Mouse (Mus musculus): ENCODE results near the gene Rgs9bp.

The Rgs9bp gene

DNA sequence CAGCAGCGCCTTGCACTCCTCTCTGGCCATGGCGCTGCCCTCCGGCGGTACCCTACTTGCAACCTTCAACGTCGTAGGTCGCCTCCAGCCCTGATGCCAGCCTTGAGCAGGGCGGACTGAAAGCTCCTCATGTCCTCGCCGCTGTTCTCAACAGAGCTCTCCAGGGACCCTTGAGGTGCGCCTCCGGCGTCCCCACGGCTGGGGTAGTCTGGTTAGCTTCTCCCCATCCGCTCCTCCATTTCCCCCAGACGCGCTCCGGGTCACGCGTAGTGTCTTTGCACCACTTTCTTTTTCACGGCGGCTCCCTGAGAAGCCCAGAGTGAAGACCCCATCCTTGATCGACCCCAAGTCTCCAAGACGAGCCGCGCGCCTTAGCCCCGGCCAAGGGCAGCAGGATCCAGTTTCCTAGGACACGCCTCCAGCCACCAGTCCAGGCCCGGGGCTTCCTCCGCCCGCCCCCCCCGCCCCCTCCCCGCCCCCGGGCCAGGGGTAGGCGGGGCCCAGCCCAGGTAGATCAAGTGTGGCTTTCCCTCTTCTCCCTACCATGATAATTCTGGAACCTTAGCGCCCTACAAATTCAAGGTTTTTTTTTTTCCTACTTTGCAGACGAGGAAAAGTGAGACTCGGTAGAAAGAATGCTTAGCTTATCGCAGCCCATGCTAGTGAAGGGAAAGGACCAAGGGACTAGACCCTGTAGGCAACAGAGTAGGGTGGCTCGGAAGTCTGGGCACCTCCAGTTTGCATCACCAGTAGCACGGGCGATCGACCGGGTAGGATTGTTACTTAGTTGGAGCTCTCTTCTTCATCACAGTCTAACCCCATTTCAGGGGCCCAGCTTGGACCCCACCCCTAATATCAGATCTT, at the start of gene Rgs9bp:
Gene Rgs9bp (minus strand): TSS at position 392 of the 864 bp plus-strand sequence.
- no peak for DNase-seq (ENCODE audit: low read depth, low spot score)

DNA sequence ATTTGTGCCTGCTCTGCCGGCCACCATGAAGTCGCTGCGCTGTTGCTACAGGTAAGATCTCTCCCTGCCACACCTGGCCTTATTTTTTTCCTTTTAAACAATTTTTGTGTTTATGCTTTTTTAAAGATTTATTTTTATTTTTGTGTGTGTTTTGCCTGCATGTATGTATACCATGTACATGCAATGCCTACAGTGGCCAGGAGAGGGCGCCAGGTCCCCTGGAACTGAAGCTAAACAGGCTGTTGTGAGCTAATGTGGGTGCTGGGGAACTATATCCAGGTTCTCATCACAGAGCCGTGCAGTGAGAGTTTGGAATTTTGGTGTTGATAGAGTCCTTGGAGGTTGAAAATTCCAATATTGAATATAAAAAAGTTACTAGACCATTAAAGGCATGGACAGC, 43.1 kb upstream of the Rgs9bp start:
- DNase-seq (ENCODE audit: low read depth, low spot score) = peak; percentile 58

DNA sequence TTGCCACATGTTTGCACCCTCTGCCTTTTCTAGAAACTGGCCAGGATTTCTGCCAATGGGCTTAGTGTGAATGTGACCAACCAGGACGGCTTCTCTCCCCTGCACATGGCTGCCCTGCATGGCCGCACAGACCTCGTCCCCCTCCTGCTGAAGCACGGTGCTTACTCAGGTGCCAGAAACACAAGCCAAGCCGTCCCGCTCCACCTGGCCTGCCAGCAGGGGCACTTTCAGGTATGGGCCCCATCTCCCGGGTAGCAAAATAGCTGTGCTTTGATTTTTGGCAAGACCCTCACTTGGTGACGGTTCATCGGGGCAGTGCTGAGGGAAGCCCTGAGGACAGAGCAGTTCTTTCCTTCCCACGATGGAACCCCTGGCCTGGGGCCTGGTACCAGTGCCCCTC, 42.0 kb upstream of the Rgs9bp start:
- DNase-seq (ENCODE audit: low read depth, low spot score) = no peak

DNA sequence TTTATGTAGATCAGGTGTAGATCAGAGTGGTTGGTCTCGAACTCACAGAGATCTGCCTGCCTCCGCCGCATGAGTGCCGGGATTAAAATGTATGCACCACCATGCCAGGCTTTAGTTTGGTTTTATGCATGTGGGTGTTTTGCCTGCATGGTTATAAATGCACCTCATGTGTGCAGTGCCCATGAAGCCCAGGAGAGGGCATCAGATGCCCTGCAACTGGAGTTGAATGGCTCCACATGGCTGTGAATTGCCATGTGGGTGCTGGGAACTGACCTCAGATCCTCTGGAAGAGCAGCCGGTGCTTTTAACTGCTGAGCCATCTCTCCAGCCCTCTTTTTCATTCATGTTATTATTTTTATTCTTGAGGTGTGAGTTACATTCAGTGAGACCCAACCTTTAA, 40.7 kb upstream of the Rgs9bp start:
- DNase-seq (ENCODE audit: low read depth, low spot score) = peak; percentile 9

DNA sequence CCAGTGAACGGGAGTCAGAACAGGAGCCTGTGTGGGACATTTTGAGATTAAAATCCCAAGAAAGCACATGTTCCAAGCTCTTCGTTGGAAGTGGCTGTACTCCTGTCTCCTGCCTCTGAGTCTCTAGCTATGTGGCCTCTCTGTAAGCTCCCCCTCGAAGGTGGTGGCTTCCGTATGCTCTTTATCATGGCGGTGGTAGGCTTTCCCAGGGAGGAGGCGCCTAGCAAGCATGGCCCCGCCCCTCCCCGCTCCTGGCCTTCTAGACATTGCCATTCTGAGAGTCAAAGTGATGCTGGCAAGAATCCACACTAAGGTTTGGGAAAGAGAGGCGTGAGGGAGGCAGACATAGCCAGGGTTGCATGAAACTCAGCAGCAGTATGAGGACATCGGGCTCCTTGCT, 37.2 kb upstream of the Rgs9bp start:
- no peak for DNase-seq (ENCODE audit: low read depth, low spot score)

DNA sequence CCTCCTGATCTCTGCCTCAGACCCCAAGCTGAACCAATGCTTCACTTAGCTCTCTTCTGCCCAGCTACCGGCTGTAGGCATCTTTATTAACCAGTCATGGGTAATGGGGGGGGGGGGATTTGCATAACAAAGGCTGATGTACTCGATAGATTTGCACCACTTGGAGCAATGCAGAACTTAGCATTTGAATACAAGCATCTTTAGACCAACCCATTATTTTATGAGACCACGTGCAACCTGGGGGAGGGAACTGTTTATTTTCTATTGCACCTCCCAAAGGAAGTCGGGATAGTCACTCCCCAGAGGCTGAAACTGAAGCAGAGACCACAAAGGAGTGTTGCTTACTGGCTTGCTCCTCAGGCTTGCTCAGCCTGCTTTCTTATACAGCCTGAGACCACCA, 32.1 kb upstream of the Rgs9bp start:
- no peak for DNase-seq (ENCODE audit: low read depth, low spot score)

DNA sequence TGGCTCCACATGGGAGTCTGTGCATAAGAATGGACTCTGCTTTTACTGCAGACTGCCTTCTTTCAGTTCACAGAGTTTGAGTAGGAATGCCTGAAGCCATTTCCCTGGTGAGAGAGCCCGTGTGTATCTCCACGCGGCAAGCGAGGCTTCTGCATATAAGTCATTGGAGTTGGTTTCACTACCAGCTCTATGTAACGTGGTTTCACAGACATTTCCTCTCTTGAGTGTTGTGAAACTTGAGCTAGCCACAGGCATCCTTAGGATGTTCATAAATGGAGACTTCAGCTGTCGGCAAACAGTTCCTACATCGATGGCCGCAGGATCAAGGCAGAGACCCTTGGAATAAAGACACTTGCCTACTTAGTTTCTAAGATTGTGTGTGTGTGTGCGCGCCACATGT, 23.9 kb upstream of the Rgs9bp start:
- DNase-seq (ENCODE audit: low read depth, low spot score) = no peak

DNA sequence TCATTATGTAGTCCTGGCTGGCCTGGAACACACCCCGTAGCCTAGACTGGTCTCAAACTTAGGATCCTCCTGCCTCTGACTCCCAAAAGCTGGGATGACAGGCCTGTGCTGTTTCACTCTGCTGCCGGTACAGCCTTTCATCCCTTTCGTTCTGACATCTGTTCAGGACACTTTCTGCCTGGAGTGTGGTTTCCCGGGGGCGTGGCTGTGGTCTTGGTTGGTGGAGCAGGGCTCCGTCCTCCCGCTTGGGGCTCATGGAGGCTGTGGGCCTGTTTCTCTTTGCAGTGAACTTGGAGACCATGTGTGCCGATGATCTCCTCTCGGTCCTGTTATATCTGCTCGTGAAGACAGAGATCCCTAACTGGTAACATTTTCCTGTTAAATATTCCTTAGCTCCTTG, 21.4 kb upstream of the Rgs9bp start:
- no peak for DNase-seq (ENCODE audit: low read depth, low spot score)

DNA sequence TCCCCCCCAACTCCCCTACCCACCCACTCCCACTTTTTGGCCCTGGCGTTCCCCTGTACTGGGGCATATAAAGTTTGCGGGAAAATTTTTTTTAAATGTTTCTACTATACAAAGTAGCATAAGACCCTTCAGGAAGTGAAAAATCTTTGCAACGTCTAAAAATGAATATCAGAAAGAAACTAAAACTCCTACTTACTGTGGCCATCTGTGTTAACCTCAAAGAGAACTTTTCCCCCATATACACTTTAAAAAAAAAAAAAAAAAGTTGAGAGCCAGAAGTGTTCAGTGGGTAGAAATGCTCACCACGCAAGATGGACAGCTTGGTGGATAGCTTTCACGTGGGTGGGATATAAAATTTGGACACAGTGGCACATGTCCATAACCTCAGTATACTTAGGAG, 17.4 kb upstream of the Rgs9bp start:
- DNase-seq (ENCODE audit: low read depth, low spot score) = no peak

DNA sequence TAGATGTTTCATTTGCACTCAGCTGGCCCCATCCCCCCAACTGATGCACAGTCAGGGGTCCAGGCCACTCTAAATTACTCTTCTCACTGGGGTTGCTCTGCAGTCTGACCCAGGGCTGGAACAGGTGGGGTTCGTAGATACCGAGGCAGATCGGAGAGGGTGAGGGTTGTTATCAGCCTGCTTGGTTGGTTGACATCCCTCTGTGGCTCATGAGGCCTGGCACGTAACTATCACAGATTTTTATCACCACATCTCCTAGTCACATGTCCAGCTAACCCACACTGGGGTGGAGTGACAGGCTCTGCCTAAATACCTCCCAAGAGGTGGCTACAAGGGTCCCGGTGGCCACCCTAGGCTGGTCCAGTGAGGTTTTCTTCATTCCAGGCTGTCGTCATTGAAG, 15.7 kb upstream of the Rgs9bp start:
- DNase-seq (ENCODE audit: low read depth, low spot score) = no peak

DNA sequence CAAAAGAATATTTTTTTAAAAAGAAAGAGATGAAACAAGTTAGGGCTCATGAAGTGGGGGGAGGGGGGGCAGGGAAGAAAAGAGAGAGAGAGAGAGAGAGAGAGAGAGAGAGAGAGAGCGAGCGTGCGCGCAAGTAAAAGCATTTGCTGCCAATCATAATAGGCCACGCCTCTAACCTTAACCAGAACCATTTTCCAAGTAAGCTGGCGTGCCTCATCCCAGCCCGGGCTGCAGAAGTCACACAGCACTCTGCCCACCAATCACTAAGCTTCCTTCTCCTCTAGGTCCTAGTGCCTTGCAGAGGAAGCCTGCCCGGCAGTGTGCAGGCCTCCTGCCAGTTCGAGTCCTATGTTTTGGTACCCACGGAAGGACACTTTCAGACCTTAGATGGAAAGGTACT, 14.6 kb upstream of the Rgs9bp start:
- DNase-seq (ENCODE audit: low read depth, low spot score) = no peak

DNA sequence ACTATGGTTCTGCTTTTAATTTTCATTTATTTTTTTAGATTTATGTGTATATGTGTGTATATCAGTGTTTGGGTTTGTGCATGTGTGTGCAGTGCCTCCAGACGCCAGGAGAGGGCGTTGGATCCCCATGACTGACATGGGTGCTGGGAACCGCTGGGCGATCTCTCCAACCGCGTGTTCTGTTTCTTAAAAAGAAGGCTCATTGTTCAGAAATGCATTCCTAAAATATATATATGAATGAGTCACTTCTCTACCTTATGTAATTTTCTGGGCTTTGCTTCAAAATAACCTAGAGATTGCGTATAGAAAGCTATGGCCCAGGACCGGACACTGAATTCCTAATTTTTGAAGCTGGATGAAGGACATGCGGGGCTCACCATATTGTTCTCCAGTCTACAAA, 14.1 kb upstream of the Rgs9bp start:
- peak; percentile 24 for DNase-seq (ENCODE audit: low read depth, low spot score)

DNA sequence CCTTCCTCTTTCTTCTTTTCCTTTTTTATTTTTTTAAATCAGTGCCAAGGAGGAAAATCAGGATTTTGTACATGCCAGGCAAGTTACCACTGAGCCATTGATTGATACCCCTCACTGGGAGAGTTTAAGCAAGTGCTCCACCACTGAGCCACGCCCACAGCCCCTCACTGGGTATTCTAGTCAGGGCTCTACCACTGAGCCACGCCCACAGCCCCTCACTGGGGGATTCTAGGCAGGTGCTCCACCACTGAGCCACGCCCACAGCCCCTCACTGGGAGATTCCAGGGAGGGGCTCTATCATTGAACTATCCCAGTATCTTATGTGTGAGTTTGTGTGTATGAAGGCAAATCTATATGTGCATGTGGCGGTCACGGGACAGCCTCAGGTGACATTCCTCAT, 8.9 kb upstream of the Rgs9bp start:
- DNase-seq (ENCODE audit: low read depth, low spot score) = no peak

DNA sequence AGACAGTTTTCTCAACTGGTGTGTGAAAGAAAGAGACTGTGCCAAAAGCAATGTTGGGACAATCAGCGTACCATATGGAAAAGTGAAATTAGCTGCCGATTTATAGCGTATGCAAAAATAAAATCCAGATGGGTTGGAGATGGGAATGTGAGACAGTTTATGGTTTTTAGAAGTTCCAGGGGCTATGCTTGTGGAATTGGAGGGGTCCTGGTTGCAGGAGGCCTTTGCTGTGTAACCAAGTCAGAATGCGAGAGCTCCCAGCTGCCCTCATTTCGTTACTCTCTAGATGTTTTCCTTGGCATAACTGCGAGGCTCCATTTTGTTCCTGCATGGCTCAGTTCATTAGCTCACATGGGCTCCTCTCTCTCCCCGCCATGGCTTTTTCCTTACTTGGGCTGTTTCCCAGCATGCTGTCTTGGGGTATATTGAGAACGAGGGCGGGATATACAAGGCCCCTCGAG, 5.4 kb upstream of the Rgs9bp start:
- DNase-seq (ENCODE audit: low read depth, low spot score) = no peak

DNA sequence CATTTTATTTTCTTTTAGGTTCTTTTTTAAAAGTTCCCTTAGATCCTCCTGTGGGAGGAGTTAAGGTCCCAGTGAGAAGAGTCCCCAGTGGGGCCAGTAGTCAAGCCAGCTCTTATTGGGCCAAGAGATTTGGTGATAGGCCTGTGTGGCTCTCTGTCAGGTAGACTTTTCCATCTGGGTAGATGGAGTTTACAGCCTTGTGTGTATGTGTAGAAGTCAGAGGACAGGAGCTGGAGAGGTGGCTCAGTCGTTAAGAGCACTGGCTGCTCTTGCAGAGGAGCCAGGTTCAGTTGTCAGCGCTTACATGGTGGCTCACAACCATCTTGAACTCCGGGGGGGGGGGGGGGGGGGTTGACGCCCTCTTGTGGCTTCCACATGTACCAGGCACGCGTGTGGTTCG, 4.1 kb upstream of the Rgs9bp start:
- no peak for DNase-seq (ENCODE audit: low read depth, low spot score)

DNA sequence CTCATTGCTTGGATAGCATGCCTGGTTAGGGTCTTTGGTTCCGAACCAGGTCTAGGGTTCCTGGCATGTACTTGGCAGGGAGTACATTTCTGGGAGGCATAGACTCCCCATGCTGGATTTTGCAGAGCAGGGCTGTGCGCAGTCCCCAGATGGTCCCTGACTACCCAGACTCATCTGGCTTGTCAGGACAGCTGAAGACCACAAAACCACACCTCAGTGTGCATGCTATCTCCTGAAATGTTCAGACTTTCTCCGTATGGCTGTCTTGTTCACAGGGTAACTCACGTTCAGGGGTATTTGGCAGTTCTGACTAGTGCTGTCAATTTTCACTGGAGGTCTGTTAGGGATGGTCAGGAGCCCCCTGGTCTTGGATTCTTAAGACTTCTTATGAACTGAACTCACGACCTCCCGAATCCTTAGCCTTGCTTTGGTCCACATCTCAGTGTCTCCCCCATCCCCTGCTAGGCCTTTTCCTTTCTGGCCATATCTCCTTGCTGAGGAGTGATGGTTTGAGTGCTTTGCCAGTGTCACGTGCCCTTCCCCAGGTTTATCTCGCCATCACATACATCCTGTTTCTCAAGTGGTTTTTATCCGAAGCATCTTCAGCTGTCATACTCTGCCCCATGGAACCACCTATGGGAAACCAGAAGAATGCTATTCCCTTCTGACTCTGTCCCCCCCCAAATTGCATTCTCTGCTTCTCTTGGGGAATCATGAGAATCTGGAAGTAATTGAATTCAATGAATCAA, 3.5 kb upstream of the Rgs9bp start:
- no peak for DNase-seq (ENCODE audit: low read depth, low spot score)

DNA sequence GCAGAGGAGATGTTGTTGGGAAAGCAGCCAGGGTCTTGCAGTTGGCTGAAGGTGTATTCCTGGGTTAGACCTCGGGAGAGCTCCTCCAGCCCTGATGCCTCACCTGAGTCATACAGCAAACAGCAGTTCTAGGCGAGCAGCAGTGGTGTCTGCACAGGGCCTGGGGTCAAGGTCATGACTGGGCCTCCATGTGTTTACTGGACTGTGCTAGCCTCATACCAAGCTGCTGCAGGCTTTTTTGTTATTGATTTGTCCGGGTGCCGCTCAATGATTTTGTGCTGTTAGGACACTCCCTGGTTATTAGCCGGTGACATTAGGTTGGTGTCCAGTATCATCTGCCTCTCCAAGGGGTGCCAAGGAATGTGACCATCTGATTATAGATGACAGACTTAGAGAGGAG, 2.3 kb upstream of the Rgs9bp start:
- DNase-seq (ENCODE audit: low read depth, low spot score) = no peak

DNA sequence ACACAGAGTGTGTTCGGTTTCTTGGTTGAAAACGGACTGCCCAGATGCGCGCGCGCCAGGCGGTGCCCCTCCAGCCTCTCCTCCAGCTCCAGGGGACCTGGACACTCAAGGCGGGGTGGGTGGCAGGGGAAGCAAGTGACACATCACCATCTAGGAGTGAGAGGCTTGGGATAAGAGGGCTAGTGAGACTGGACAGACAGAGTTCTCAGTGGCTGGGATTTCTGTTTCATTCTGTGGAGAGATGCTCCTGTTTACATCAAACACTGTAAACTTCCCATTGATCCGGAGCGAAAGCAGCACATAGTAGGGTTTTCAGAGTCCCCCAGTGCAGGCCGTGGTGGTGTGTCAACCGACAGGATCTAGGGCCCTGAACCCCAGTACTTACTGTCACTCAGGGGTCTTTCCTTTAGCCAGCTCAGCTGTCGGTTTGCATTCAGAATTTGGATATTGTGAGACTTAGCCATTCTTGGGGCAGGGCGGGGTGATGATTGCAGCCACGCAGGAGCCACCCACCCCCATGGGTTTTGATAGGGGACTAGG, 1.6 kb upstream of the Rgs9bp start:
- DNase-seq (ENCODE audit: low read depth, low spot score) = no peak

DNA sequence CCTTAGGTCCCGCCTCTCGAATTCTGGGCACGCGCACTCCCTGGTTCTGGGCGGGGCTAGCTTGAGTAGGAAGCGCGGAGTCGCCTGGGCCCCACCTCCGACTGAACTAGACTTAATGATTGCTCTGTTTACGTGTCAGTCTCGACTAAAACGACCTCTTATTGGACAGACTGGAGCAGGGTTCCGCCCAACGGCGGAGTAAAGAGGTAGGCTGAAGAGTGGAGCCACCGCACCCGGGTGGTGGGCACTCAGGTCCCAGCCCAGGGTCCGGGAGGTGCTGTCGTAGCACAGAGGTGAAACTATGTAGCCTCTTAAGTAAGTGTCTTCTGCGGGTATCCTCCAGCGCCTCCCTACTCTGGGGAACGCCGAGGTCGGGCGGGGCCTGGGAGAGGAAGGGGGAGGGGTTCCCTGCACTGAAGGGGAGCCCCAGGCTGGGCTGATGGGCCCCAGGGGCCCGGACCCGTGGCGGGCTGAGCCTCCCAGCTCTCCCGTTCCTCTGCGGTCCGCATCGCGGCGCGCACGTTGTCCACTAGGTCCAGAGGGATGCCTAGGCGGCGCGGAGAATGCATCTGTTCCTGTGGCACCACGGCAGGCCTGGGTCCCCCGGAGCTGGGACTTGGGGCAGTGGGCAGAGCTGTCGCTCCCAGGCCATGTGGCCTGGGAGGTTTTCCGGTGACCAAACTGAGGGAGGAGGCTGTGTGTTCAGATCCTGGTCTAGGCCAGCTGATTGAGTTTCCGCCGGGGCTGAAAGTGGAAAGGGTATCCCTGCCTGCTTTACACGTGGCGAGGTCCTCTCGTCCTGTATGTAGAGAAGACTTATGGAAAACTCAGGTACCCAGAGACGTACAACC, 898 bp upstream of the Rgs9bp start, which contains the start of gene Ankrd27:
Gene Ankrd27 (plus strand): TSS at position 190 of the 851 bp plus-strand sequence.
- peak; percentile 96 for DNase-seq (ENCODE audit: low read depth, low spot score)

DNA sequence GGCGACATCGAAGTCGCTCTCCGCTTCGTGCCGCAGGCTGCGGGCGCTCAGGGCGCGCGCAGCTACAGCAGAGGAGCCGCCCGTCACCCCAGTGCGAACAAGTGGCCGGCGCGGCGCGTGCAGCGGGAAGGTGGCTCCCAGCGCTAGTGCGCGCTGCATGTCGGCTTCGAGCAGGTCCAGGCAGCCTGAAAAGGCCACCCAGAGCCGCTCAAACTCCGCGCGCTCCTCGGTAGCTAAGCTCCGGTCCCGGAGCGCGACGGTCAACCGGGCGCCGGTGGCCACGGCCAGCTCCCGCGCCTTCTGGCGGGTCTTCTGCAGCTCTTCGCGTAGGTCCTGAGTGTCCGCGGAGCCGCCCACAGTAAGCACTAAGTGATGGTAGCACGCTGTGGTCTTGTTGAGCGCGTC, 594 bp downstream of the Rgs9bp start:
- no peak for DNase-seq (ENCODE audit: low read depth, low spot score)

DNA sequence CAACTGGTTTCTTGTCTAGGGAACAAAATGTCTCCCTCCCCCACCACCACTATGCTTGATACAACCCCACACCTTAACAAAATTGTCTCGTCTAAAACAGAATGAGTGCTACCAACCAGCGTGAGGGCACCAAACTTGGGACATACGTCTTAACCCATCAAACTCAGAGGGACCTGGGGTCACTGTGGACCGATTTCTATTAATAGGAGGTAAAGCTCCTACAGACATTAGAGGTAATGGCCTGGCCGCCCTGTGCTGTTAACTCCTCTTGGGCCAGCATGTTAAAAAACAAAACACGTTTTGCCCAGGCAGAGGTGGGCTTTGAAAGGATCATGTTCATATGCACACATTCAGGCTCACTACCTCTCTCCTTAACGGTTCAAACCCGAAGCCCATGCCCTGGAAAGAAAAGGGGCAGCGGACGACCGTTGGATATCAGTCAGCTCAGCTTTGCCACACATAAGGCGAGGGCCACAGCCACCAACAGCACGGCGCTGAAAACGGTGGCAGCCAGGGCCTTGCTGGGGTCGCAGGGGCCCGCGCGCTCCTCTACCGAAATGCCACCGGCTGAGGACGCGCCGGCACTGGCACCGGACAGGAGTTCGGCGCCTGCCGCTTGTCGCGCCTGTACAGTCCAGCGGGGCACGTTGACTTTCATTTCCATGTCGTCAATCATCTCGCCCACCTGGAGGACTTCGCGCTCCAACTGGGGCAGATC, 1.2 kb downstream of the Rgs9bp start:
- DNase-seq (ENCODE audit: low read depth, low spot score) = no peak

All from 3T3-L1 (cell line).